Mouse (Mus musculus): Measurements from ENCODE around the gene Son.

The Son gene

DNA sequence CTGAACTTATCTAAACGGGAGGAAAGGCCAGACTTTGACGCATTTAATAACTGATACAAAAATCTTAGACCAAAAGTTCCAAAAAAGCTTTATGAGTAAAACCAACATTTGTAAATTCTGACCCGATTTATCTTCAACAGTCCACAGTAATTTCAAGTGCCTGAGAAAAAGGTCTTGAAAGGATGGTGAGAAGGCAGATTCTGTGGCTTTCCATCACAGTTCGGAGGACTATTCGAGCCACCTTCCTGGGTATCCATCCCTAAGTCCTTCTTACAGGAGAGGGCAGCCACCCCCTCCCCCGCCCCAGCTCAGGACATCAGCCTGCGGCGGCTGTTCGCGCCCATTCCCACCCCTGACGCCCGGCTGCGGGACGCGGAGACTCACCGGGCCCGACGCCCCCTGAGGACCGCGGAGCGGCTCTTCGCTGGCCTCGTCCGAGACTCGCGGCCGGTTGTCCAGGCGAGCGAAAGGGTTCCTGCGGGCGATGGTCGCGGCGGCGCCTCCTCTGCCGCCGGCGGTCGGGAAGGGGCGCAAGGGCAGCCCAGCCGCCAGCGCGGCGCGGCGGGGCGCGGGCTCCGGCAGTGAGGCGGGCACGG, 40.8 kb downstream of the Son start:
- DNase-seq (ENCODE audit: low read depth), result peak; percentile 39

DNA sequence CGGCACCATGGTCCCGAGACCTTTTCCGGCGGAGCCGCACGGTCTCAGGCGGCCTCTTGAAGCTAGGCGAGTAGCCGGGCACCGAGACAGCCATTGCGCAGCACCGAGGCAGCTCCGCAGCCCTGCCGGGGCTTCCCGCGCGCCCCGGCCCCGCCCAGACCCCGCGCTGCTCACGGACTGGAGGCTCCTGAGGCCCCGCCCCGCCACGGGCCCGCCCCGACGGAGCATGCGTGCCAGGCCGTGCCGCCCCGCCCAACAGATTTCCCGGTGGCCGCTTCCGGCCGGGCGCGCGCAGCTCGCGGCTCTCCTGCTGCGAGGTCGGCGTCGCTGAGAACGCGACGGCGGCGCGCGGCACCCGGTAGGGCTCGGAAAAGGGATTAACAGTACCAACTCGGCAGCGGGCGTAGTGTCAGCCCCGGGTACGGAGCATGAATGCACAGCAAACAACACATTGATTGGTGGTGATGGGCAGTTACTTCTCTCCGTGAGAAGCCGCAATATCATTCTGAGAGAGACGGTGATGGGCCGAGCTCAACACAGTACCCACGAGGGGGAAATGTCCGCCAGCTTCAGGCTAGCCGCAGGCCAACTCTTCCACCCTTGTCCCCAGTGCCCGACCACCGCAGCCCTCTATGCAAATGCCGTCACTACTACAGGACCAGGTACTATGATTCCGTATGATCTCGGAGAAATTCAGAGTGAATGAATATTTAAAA, 41.5 kb downstream of the Son start, which contains the start of gene Donson:
Donson (minus strand) TSS at position 152 of the 716 bp plus-strand sequence.
- DNase-seq (ENCODE audit: low read depth), result peak; percentile 97

DNA sequence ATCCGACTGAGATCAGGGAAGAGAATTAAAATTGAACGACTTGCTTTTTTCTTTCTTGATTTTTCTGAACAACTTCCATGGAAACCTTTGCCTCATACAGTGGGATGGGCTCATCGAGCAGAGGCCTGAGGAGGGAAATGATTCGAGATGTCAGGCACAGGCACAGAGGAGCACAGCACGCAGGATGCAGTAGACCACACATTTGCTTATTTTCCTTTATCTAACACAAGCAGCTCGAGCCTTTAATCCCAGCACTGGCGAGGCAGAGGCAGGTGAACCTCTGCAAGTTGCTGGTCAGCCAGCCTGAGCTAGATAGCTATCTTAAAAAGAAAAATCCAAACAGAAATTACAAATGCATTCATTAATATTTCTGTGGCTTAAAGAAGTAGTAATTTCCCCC, 42.5 kb downstream of the Son start:
- peak; percentile 30 for DNase-seq (ENCODE audit: low read depth)

DNA sequence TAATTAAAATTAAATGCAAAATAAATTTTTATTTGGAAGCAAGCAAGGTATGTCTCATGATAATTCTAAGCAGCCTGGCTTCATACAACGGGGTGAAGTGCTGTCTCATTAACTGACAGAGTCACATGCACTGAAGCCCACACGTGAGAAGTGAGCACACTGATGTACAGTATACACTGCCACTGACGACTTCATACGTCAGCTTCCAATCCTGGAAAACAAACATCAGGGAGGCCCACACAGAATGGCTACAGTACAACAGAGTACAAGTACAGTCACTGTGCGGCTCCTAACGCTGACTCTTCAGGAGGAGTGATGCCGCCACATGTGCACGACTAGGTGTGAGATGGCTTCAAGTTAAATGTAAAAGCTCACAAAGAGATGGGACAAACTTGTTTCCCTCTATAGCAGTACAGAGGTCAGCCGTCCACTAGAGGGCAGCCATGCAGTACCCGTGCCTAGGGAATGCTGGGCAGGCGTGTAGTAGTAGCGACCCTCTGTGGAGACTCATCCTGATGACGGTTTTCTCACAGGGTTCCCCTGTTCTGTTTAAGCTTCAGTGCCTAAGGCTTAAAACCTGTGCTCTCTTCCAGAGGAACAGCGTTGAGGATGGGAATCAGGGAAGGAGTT, 47.3 kb downstream of the Son start:
- peak; percentile 78 for DNase-seq (ENCODE audit: low read depth)

DNA sequence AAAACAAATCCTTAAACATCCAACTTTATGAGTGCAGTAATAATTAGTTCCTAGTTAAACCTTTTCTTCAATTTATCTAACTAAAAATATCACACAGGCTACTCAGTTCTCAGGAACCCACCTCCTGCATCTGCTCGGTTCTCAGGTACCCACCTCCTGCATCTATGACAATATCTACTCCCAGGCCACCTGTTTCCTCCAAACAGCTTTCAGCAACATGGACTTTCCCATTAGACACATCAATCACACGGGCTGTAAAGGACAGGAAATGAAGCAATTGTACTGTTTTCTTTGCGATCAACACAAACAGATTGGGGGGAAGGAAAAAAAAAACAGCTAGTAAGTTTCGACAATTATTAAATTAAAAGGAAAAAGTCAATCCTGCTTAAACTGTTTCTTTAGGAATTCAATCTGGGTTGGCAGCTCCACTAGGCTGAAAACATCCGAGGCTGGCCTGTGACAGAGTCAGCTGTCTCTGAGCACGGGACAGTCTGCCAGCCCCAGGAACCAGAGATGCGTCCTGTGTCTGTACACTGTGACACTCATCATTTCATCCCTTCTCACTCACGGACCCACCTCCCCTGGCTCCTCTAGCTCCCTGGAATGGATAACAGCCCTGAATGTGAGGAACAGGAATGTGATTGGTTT, 47.9 kb downstream of the Son start:
- no peak for DNase-seq (ENCODE audit: low read depth)

DNA sequence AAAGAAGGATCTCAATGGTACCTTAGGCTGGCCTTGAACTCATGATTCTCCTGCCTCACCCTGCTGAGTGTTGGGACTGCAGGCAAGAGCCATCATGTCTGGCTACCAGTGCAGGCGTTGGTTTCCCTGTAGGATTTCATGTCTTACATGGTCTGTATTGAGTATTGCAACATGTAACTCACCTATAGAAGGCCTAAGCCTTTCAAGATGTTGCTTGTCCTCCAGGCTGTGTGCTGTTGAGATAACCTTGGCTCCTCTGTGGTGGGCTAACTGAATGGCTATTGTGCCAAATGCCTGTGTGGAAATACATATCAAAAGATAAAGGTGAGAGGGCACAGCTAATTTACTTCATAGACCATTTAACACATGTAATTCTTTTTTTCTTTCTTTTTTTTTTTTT, 51.7 kb downstream of the Son start:
- DNase-seq (ENCODE audit: low read depth), result no peak

DNA sequence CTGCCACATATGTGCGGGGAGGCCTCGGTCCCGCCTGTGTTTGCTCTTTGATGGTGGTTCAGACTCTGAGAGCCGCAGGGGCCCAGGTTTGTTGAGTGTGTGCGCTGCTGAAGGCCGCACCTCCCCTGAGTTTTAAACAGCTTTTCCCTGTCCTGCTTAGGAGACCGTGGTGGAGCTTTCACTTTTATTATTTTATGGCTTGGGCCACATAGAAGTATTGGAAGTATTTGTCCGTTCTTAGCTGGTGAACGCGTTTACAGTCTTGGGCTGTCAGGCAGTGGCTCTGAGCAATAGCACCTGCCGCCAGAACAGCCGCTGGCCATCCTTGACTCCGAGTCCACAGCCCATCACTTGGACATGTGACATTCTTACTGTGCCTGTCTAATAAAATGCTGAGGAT, 54.6 kb downstream of the Son start:
- no peak for DNase-seq (ENCODE audit: low read depth)

DNA sequence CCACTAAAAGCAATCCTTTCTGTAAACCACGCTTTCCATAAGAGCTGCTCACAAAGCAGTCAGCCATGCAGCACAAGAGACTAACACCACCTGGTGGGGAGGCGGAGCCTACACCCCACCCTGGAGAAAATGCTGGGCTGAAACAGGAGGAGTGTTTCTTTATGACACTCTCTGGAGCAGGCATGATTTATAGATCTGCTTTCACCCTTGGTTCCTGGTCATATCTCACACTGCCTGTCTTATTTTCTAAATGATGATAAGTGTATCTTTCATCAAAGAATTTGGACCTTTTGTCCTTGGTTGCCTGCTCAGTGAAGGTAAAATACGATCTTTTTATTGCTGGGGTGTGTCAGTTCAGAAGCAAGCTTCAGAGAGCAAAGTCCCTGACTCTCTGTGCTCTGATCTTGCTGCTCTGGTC, 55.5 kb downstream of the Son start:
- no peak for DNase-seq (ENCODE audit: low read depth)

DNA sequence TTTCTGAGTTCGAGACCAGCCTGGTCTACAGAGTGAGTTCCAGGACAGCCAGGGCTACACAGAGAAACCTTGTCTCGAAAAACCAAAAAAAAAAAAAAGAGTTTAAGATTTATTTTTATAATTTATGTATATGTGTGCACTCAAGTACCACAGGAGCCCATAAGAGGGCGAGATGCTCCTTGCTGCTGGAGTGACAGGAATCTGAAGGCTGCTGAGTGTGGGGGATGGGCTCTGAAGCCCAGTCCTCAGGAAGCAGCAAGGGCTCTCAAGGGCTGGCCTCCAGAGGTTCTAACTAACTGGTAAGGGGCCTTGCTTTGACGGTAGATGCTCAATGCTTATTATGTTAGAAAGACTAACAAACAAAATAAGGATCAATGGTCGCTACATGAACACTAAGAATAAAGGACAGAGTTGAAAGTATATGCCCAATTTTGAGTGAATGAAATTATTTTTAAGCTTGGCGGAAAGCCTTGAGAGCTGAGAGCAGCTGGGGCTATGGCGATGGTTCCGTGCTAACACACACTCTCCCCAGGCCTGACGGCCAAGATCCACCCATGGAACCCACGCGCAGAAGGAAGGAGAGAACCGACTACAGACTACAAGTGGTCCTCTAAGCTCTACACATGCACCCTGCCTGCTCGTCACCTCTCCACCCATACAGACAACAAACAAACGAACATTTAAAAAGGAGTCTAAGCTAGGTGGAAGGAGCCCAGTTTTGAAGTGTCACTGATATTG, 57.5 kb downstream of the Son start:
- DNase-seq (ENCODE audit: low read depth), result no peak

DNA sequence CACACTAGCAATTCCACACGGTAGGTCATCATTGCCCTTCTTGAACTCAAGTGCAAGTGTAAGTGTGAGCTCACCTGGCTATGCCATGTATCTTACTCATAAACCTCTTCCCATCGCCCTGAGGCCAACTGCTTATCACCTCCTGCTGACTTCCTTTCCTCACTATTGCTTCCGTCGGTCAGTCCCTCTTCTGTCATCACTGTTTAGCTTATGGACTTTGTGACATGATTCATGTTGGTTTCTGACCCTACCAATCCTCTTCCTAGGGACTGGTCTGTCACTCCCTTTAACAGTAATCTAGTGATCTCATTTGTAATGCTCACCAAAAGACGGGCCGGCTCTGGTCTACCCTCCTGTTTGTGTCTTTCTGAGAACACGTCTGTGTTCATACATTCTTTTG, 62.9 kb downstream of the Son start:
- no peak for DNase-seq (ENCODE audit: low read depth)

DNA sequence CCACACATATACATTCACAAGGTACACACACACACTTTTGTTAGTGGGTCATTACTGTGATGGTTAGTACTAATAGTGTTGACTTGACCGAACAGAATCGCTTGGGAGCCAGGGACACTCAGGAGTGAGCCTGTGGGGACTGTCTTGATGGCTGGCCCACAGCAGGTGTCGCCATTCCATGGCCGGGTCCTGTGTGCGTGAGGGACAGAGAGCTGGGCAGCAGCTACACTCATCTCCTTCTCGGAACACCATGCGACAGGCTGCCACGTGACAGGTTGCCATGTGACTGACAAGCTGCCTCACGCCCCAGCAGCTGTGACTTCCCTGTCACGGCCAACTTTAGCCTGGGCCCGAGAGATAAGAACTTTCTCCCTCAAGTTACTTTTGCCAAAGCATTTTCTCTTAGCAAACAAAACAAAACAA, 69.6 kb downstream of the Son start:
- DNase-seq (ENCODE audit: low read depth), result no peak

DNA sequence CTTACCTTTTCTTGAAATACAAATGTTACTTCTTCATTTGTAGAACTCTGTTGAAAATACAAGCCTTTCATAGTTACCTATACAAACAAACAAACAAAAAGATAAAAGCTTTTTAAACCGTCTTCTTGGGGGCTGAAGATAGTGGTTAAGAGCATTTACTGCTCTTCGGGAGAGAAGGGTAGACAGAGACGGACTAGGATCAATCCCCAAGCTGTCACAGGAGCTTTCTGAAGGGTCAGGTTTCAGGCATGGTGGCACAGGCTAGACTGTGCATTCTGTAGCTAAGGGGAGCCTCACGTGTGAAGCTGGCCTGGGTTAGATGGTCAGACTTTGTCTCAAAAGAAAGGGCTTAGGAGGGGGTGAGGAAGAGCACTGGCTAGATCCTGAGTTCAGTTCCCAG, 70.1 kb downstream of the Son start:
- DNase-seq (ENCODE audit: low read depth), result no peak

DNA sequence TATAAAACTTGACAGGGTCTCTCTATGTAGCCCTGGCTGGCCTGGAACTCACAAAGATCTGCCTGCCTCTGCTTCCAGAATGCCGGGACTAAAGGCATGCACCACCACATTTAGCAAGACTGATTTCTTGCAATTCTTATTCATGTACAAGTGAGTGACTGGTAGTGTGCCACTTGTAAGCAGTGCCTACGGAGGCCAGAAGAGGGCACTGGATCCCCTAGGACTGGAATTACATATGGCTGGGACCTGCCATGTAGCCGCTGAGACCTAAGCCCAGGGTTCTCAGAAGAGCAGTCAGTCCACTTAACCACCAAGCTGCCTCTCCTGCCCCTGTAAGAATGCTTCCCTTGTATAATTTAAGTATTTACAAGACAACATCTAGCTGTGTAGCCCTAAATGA, 76.9 kb downstream of the Son start:
- DNase-seq (ENCODE audit: low read depth), result peak; percentile 72

DNA sequence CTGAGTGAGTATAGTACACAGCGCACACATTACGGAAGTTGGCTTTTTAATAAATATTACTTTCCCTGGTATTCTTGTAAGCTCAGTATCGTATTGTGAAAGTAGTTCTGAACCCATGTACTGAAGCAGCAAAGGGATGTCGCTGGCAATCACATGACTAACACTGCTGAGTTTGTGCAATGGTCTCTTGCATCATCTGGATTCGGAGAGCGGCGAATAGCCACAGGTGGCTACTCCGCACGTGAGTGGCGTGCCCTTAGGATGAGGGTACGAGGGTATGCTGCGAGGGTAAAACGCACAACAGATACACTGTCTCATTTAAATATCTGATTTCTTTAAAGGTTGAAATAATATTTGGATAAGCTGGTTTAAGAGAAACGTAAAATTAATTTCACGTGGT, 80.1 kb downstream of the Son start:
- DNase-seq (ENCODE audit: low read depth), result no peak

DNA sequence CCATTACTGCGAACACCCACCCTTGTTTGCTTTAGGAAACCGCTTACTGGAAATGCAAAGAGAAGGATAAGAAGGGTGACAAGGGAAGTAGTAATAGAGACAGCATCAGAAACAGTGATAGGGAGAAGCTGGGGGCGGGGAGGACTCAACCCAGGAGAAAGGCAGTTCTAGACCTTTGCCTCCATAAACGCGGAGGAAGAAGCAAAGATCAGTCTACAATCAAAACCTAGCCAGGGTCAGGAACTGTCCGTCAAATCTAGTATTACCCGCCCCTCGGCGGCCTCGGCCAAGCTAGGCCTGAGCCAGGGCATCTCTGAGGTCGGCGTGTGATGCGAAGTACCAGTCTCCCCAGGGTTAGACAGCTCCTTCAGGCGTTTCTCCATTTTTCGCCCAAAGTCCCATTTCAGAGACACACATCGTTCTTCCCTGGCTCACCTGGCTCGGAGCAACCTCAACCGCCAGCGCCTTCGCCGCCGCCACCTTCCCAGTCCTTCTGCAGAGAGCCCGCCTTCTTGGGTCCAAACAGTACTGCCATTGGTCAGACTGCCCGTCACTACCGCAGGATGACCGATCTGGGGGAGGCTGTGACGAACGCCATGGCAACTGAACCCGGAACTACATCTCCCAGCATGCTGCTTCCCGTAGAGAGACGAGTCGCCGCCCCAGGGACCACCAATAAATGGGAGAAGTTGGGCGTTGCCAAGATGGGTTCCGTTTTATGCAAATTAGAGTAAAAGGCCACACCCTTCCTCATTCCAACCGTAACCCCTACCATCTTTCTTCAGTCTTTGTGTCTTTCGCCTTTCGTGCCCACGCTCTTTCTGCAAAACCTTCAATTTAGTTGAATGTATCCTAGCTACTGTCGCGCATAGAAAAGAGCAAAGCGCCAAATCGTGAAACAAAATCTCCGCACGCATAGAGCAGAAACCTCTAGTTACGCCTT, 81.1 kb downstream of the Son start, which contains the start of gene Cryzl1:
Cryzl1 (minus strand) TSS at position 853 of the 943 bp plus-strand sequence.
- peak; percentile 96 for DNase-seq (ENCODE audit: low read depth)
